Comparison of ENCODE assay signal across 10 mouse cellular contexts in the genomic region with DNA sequence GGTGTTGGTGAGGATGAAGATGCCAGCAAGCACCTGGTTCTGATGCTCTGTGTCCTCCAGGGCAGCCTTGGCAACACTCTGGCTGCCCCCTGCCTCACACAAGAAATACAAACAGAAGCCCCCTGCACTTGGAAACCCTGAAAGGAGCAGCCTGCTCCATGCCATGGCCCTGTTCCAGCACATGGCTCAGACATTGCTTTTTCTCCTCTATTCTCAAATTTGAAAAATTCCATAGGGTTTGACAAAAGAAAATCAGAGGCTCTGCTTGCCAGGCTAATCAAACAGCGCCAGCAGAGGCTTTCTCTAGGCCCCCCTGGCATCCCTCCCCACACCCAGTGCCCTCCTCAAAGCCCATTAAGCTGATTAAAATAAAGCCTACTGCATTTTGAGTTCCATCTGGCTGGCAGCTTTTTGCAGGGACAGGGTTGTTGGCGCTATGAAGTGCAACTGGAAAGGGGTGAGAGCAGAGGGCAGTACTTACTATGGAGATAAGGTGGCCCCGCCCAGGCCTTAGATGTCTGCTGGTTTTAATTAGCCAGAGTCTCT.
DNase-seq lines count a peak whose midpoint lies in the region; ATAC-seq and TF ChIP-seq lines count a peak whose summit lies in the region.
"Had no signal": no experiment of that assay in that cellular context is flagged by ENCODE, and none has a peak within 500 bp of the region (broad histone marks: within the 10 kb centered on the region; RNA-seq: fewer than 3 reads in every experiment).

No protein-coding gene starts in this region.

- H3K9me3 ChIP-seq in heart, embryonic 10.5 days, result no peaks in the 10 kb centered on the region
- no peaks in the 10 kb centered on the region for H3K9me3 ChIP-seq in limb, embryonic 13.5 days

- peak overlapping the region; percentile 79 for H3K27ac ChIP-seq in heart, embryonic 10.5 days
- peak overlapping the region; percentile 56; the same call in 1 of the 2 replicates for H3K27ac ChIP-seq in limb, embryonic 13.5 days
- no peak overlapping the region for H3K27ac ChIP-seq in thymus, adult 2 months (ENCODE audit: control insufficient read depth, insufficient read depth, low read length)
- H3K27ac ChIP-seq: stomach, postnatal 0 days had no signal

- H3K9ac ChIP-seq in limb, embryonic 13.5 days, result no peak overlapping the region

- DNase-seq in cerebellum, postnatal 10 days, result peak; percentile 52 to 65
- DNase-seq in embryo, embryonic 10 days (ENCODE audit: low spot score), result peak; percentile 37
- DNase-seq in heart, embryonic 10.5 days (ENCODE audit: low spot score), result no peak
- no peak for DNase-seq in natural killer cell, adult 2 months (ENCODE audit: low spot score in 2 of 2)
- DNase-seq in thymus, postnatal 0 days (ENCODE audit: low spot score), result no peak
- no peak for DNase-seq in thymus, adult 2 months
- DNase-seq: kidney, postnatal 36 days had no signal

- no peak overlapping the region for H3K4me2 ChIP-seq in limb, embryonic 13.5 days (replicated peaks)

- H3K27me3 ChIP-seq in heart, embryonic 10.5 days (ENCODE audit: insufficient read depth, poor library complexity, severe bottlenecking), result no peaks in the 10 kb centered on the region
- no peaks in the 10 kb centered on the region for H3K27me3 ChIP-seq in limb, embryonic 13.5 days
- H3K27me3 ChIP-seq in thymus, adult 2 months (ENCODE audit: control insufficient read depth, insufficient read depth, low read length), result no peaks in the 10 kb centered on the region

- H3K4me3 ChIP-seq in heart, embryonic 10.5 days, result peak overlapping the region; percentile 25
- H3K4me3 ChIP-seq in limb, embryonic 13.5 days, result no peak overlapping the region
- H3K4me3 ChIP-seq in thymus, adult 2 months (ENCODE audit: control insufficient read depth, insufficient read depth, low read length), result no peak overlapping the region

- no peak for TF ChIP-seq CTCF in thymus, adult 2 months (IDR thresholded peaks at IDR 0.05; ENCODE audit: borderline replicate concordance, control insufficient read depth, extremely low read depth, insufficient read depth, low read length, poor library complexity)

- 14% methylated on average over 3 of the region's 3 CpGs for WGBS in heart, embryonic 10.5 days
- WGBS in limb, embryonic 13.5 days, result 25% methylated on average over 3 of the region's 3 CpGs
- WGBS in thymus, adult 2 months, result 93% methylated on average over 3 of the region's 3 CpGs

- TF ChIP-seq POLR2A in thymus, adult 2 months (IDR thresholded peaks at IDR 0.05; ENCODE audit: control insufficient read depth, extremely low read depth, insufficient read depth, low read length, poor library complexity), result no peak

- peaks cover 71% of the 10 kb centered on the region for H3K4me1 ChIP-seq in heart, embryonic 10.5 days
- H3K4me1 ChIP-seq in limb, embryonic 13.5 days, result peaks cover 49% of the 10 kb centered on the region
- no peaks in the 10 kb centered on the region for H3K4me1 ChIP-seq in thymus, adult 2 months (replicated peaks; ENCODE audit: control insufficient read depth, insufficient read depth, low read length)

- H3K36me3 ChIP-seq in heart, embryonic 10.5 days, result 0 out of 2 replicates have a peak, but pooled peaks cover 2% of the 10 kb centered on the region
- peaks cover 15% of the 10 kb centered on the region; the same call in 1 of the 2 replicates for H3K36me3 ChIP-seq in limb, embryonic 13.5 days
- H3K36me3 ChIP-seq in thymus, adult 2 months (ENCODE audit: control insufficient read depth, insufficient read depth, low read length), result no peaks in the 10 kb centered on the region

- ATAC-seq in cerebellum, adult (ENCODE audit: insufficient number of reproducible peaks, low FRiP score, low TSS enrichment), result no peak
- no peak for ATAC-seq in limb, embryonic 13.5 days (ENCODE audit: low FRiP score, low read depth)

Comparison
In these comparisons a context has a peak if more than half of its experiments do, and no peak if none do; other contexts are left out.
1. DNase-seq: peak in cerebellum, postnatal 10 days (2 of 2) and embryo, embryonic 10 days (single experiment); none in heart, embryonic 10.5 days (single experiment), natural killer cell, adult 2 months (0 of 2), thymus, postnatal 0 days (single experiment) and thymus, adult 2 months (single experiment).